Mouse (Mus musculus): ENCODE data around the gene Eps15l1. TPM values are rescaled to one million over a fixed set of nuclear protein-coding genes. Genes with fewer than 3 reads are reported as not detected.
A peak's percentile ranks its signal among the peaks of the same experiment; 100 is the strongest.

Eps15l1 gene
- polyA plus RNA-seq, 1 experiment from 2014 or later = 20.7 TPM

DNA sequence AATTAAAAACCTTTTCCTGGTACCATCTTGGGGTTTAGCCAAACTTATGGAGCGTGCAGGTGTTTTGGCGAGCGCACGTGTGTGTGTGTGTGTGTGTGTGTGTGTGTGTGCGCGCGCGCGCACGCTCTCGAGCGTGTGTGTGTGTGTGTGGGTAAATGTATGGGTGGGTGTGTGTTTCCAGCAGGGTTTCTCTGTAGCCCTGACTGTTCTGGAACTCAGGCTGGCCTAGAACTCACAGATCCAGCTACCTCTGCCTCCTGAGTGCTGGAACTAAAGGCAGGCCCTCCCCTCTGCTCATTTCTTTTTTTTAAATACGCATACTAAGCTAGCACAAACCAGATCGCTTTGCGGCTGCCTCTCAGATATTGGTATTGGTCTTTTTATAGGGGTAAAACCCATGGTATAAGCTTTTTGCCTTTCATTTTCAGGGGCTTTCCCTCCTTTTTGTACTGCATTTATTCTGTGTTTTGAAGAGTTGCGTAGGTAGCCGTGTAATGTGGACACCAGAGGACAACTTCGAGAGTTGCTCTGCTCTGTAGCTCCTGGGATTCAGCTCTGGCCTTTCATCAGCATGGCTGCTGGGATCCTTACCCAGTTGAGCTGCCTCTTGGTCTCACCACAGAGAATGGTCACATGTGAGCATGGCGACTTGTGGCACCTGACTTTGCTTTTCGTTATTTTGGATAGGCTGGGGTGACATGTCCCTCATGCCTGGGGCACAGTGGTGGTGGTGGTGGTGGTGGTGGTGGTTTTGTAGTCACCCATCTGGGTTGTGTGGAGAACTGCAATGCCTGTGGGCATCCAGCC, 99.4 kb downstream of the Eps15l1 start:
- Histone ChIP-seq H3K9me3 (ENCODE audit: control insufficient read depth, low read length) (no peaks in the 10 kb centered on the region), H3K9ac (ENCODE audit: low read length) (no peak overlapping the region), H3K36me3 (ENCODE audit: control insufficient read depth, insufficient read depth, low read length) (peaks cover 3% of the 10 kb centered on the region; the same call in 1 of the 2 replicates), H3K4me2 (replicated peaks; ENCODE audit: low read depth) (peak overlapping the region; percentile 36), H3K4me3 (ENCODE audit: low read depth, low read length) (peak overlapping the region; percentile 63; the same call in 1 of the 2 replicates), H3K27me3 (ENCODE audit: control insufficient read depth, insufficient read depth, low read length) (no peaks in the 10 kb centered on the region), H3K27ac (replicated peaks) (no peak overlapping the region), H3K4me1 (replicated peaks; ENCODE audit: control insufficient read depth, insufficient read depth) (no peaks in the 10 kb centered on the region; the same call in 1 of the 2 replicates)
- TF ChIP-seq EP300 (optimal IDR thresholded peaks at IDR 0.05) (no peak), CTCF (IDR thresholded peaks at IDR 0.05; ENCODE audit: low read depth) (no peak)
- DNase-seq (ENCODE audit: low spot score) = no peak
- no peak for ATAC-seq (ENCODE audit: low FRiP score, low TSS enrichment)
- 87% methylated on average over 20 of the region's 20 CpGs for WGBS

DNA sequence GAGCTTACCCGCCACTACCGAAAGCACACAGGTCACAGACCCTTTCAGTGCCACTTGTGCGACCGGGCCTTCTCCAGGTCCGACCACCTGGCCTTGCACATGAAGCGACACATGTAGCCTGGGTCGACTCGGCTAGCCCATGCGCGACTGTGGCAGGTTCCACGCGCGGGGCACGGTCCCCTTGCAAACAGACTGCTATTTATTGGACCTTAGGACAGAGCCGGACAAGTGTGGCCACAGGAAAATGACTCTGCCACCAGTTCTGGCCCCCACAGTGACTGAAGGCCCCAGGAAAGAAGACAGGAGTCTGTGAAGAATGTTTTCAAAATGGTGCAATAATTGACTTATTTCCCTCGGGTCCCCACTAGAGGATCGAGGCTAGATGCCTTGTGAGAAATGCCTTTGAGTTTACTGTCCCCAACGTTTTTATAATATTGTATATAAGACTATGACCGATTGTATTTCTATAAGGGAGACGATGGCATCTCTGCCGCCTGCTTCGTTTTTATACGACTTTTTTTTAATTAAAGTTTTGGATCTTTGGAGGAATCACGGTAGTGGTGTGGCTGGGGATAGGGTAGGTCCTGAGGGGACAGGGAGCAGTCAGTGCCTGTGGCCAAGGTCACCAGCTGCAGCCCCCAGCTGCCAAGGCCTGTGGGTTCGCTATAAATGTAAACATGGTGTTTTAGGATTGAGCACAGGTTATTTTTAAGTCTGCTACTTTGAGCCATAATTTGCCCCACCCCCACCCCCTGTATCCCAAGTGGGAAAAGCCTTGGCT, 100.3 kb downstream of the Eps15l1 start:
- Histone ChIP-seq H3K4me1 (replicated peaks; ENCODE audit: control insufficient read depth, insufficient read depth) (no peaks in the 10 kb centered on the region; the same call in 1 of the 2 replicates), H3K4me2 (replicated peaks; ENCODE audit: low read depth) (peak overlapping the region; percentile 98), H3K36me3 (ENCODE audit: control insufficient read depth, insufficient read depth, low read length) (peaks cover 3% of the 10 kb centered on the region; the same call in 1 of the 2 replicates), H3K27me3 (ENCODE audit: control insufficient read depth, insufficient read depth, low read length) (no peaks in the 10 kb centered on the region), H3K9ac (ENCODE audit: low read length) (peak overlapping the region; percentile 43), H3K4me3 (ENCODE audit: low read depth, low read length) (peak overlapping the region; percentile 63), H3K9me3 (ENCODE audit: control insufficient read depth, low read length) (no peaks in the 10 kb centered on the region), H3K27ac (replicated peaks) (no peak overlapping the region)
- 64% methylated on average over 25 of the region's 25 CpGs for WGBS
- ATAC-seq (ENCODE audit: low FRiP score, low TSS enrichment) = no peak
- no peak for TF ChIP-seq EP300 (optimal IDR thresholded peaks at IDR 0.05)
- no peak for TF ChIP-seq CTCF (IDR thresholded peaks at IDR 0.05; ENCODE audit: low read depth)
- DNase-seq (ENCODE audit: low spot score) = no peak

DNA sequence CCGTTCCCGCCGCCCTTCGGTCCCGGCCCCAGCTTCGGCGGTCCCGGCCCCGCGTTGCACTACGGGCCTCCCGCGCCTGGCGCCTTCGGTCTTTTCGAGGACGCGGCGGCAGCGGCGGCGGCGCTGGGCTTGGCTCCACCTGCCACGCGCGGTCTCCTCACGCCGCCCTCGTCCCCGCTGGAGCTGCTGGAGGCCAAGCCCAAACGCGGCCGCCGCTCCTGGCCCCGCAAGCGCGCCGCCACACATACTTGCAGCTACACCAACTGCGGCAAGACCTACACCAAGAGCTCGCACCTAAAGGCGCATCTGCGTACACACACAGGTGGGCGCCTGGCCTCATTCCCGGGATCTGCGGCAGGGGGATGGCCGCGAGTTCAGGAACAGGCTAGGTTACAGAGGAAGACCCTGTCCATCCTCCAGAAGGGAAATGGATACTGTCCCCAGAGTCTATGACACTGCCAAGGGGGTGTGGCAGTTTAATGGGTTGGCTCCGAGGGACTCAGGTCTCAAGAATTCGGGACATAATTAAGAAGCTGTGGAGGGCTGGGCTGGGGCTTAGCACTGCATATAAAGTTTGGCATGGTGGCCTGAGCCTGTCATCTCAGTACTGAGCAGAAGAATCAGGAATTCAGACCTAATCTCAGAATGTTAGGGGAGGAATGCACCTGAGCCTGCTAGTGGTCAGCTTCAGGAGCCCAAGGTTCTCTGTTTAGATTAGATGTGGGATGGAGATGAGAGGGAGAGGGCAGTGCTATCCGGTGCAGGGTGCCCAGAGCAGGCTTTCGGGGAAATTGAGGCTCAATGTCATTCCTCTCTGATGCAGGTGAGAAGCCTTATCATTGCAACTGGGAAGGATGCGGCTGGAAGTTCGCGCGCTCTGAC, 101.1 kb downstream of the Eps15l1 start:
- Histone ChIP-seq H3K4me1 (replicated peaks; ENCODE audit: control insufficient read depth, insufficient read depth) (no peaks in the 10 kb centered on the region; the same call in 1 of the 2 replicates), H3K9me3 (ENCODE audit: control insufficient read depth, low read length) (no peaks in the 10 kb centered on the region), H3K4me2 (replicated peaks; ENCODE audit: low read depth) (peak overlapping the region; percentile 98), H3K9ac (ENCODE audit: low read length) (peak overlapping the region; percentile 80), H3K27ac (replicated peaks) (peak overlapping the region; percentile 81; the same call in 1 of the 2 replicates), H3K4me3 (ENCODE audit: low read depth, low read length) (peak overlapping the region; percentile 63), H3K36me3 (ENCODE audit: control insufficient read depth, insufficient read depth, low read length) (peaks cover 3% of the 10 kb centered on the region; the same call in 1 of the 2 replicates), H3K27me3 (ENCODE audit: control insufficient read depth, insufficient read depth, low read length) (no peaks in the 10 kb centered on the region)
- no peak for TF ChIP-seq CTCF (IDR thresholded peaks at IDR 0.05; ENCODE audit: low read depth)
- TF ChIP-seq EP300 (optimal IDR thresholded peaks at IDR 0.05) = no peak
- peak; percentile 32 for DNase-seq (ENCODE audit: low spot score)
- 11% methylated on average over 37 of the region's 55 CpGs for WGBS
- ATAC-seq (ENCODE audit: low FRiP score, low TSS enrichment) = no peak

GRCm38 (mm10) chr8:72319397-72319796, 101.9 kb downstream of the Eps15l1 start:
- Histone ChIP-seq H3K36me3 (ENCODE audit: control insufficient read depth, insufficient read depth, low read length) (peaks cover 3% of the 10 kb centered on the region; the same call in 1 of the 2 replicates), H3K27ac (replicated peaks) (peak overlapping the region; percentile 81), H3K27me3 (ENCODE audit: control insufficient read depth, insufficient read depth, low read length) (no peaks in the 10 kb centered on the region), H3K9me3 (ENCODE audit: control insufficient read depth, low read length) (no peaks in the 10 kb centered on the region), H3K9ac (ENCODE audit: low read length) (peak overlapping the region; percentile 80), H3K4me1 (replicated peaks; ENCODE audit: control insufficient read depth, insufficient read depth) (no peaks in the 10 kb centered on the region; the same call in 1 of the 2 replicates), H3K4me3 (ENCODE audit: low read depth, low read length) (peak overlapping the region; percentile 63), H3K4me2 (replicated peaks; ENCODE audit: low read depth) (peak overlapping the region; percentile 98)
- peak; percentile 46 for DNase-seq (ENCODE audit: low spot score)
- TF ChIP-seq EP300 (optimal IDR thresholded peaks at IDR 0.05) (no peak), CTCF (IDR thresholded peaks at IDR 0.05; ENCODE audit: low read depth) (no peak)
- WGBS = under 1% methylated on average over 45 of the region's 48 CpGs
- peak; percentile 13; the same call in 1 of the 2 replicates for ATAC-seq (ENCODE audit: low FRiP score, low TSS enrichment)

DNA sequence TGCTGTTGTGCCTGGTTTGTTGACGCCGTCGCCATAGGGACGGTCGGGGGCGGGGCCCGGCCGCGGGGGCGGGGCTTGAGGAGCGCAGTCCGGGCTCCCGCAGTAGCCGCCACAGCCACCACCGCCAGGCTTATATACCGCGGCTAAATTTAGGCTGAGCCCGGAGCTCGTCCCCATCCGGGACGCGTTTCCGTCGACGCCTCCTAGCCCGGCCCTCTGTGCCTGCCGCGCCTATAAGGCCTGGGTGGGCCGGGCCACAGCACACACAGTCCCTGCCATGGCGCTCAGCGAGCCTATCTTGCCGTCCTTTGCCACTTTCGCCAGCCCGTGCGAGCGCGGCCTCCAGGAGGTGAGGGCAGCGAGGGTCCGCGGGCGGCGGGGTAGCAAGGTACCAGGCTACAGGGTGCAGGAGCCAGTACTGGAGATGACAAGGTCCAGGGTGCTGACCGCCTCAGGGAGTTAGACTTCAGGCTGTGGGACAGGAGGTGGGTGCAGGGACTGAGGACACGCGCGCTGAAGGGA, 102.4 kb downstream of the Eps15l1 start, which contains the start of gene Klf2:
Klf2 (plus strand) TSS at position 233 of the 522 bp plus-strand sequence.
- peak within 1 kb of the TSS; percentile 81 for H3K27ac ChIP-seq (replicated peaks)
- under 1% methylated on average over 42 of the region's 46 CpGs for WGBS
- peak; percentile 98 for ATAC-seq (ENCODE audit: low FRiP score, low TSS enrichment)
- peaks cover 3% of the 10 kb centered on the region; the same call in 1 of the 2 replicates for H3K36me3 ChIP-seq (ENCODE audit: control insufficient read depth, insufficient read depth, low read length)
- no peaks in the 10 kb centered on the region for H3K27me3 ChIP-seq (ENCODE audit: control insufficient read depth, insufficient read depth, low read length)
- peak; percentile 20; the same call in 1 of the 2 replicates for TF ChIP-seq CTCF (IDR thresholded peaks at IDR 0.05; ENCODE audit: low read depth)
- no peak for TF ChIP-seq EP300 (optimal IDR thresholded peaks at IDR 0.05)
- no peaks in the 10 kb centered on the region; the same call in 1 of the 2 replicates for H3K4me1 ChIP-seq (replicated peaks; ENCODE audit: control insufficient read depth, insufficient read depth)
- H3K9me3 ChIP-seq (ENCODE audit: control insufficient read depth, low read length) = no peaks in the 10 kb centered on the region
- peak within 1 kb of the TSS; percentile 63 for H3K4me3 ChIP-seq (ENCODE audit: low read depth, low read length)
- peak; percentile 97 for DNase-seq (ENCODE audit: low spot score)
- peak within 1 kb of the TSS; percentile 98 for H3K4me2 ChIP-seq (replicated peaks; ENCODE audit: low read depth)
- peak within 1 kb of the TSS; percentile 80 for H3K9ac ChIP-seq (ENCODE audit: low read length)
